Mouse (Mus musculus) small intestine, adult 2 months (tissue): ENCODE data around the gene Exoc3l2.

ENCODE experiments used
- CTCF ChIP-seq: fragments of 200-500 bp; IDR thresholded peaks from 2 replicates; pipeline ENCODE4 v1.5.1; 2012; ENCODE audit warnings: low read depth, mild to moderate bottlenecking, control low read depth, inconsistent platforms, low read length, moderate library complexity, mixed read lengths; ENCODE audit not compliant: insufficient replicate concordance, insufficient read length; ENCODE audit errors: extremely low read depth
- POLR2A ChIP-seq: fragments of 200-500 bp; IDR thresholded peaks from 2 replicates; pipeline ENCODE4 v1.6.1; 2012; ENCODE audit warnings: low read depth, mild to moderate bottlenecking, control low read depth, inconsistent platforms, low read length, moderate library complexity

DNA sequence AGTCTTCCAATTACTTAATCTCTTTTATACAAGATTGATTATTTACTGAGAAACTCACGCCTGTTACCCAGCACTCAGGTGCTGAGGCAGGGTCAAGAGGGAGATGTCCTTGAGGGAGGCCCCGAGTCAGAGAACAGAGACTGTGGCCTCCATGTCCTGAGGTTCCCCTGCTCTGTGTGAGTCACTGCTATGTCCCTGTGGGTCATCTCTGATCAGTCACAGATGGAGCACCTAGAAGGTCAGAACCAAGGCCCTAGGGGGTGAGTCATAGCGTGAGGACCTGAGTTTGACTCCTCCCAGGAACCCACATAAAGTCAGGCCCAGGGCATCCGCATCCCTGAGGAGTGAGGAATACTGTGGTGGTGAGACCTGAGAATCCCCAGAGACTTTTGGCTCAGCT lies 38.5 kb downstream of the Exoc3l2 start:
- TF ChIP-seq CTCF (no peak), POLR2A (no peak)
